Mouse (Mus musculus): ENCODE results near the gene Mprip. TPM values are rescaled to one million over a fixed set of nuclear protein-coding genes. Genes with fewer than 3 reads are reported as not detected.

Gene Mprip
- polyA plus RNA-seq (2015; fragmentation: Illumina TruSeq; extraction: RNeasy Lipid Tissue Mini Kit (QIAGEN cat#74804); ENCODE audit: low read depth, low replicate concordance), result 149 TPM

GRCm38 (mm10) chr11:59661005-59661404 is at the start of gene Mprip:
Mprip (plus strand) TSS chr11:59661305.

DNA sequence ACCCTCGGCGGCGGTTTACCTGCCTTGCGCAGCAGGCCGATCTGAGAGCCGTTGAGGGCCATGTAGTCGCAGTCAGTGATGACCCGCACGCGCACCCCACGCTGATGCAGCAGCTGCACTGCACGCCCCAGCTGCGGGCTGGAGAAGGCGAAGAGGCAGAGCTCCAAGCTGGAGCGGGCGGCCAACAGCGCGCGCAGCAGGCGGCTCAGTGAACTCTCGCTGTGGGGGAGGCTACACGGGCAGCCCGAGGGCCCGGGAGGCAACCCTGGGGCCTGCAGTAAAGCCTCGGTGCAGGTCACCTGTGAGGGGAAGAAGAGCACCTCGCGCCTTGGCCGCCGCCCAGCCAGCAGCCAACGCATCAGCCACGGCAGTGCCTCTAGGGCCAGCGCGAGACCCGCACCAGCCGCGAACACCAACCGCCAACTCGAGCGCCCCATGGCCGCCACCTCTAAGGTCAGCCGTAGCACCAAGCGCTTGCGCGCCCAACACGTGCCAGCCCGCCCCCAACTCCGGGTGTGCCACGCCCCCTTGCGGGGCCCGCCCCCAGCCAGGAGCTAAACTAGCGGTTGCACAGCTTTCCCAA is 126.2 kb downstream of the Mprip start, which contains the start of gene Pld6:
TSS of gene Pld6 (minus strand) at position 447 of the 583 bp plus-strand sequence.

DNA sequence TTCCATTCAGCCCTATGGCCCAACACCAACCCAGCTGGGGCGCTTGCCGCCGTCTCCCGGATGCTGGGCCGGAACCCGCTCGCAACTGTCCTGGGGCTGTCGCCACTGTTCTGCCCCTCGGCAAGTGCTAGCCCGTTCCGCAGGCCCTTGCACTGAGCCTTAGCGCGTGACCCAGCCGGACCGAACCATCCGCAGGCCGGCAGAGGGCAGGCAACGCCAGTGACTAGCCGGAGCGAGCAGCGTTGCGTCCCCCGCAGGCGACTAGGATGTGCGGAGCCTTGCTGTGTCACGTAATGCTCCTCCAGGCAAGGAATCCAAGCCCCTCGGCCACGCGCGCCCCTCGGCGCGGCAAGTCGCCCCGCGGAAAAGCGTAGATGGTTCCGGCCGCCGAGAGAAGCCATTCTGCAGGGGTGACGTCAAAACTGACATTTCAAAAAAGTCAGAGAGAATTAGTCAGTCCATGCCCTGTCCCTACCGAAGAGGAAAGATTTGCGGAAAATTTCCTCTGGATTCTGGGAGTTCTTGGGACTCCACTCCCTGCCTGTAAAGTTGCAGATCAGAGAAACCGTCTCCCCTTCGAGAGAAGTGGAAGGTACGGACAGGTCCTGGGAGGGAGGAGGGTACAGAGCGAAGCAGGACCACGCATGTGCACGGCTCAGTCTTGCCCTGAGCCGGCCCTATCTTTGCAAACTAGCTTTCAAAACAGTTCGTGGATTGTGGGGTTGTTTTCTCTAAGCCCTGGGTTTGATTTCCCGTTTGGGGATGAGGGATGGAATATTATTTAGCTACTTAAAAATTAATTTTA is 148.8 kb downstream of the Mprip start, which contains the start of gene Flcn:
TSS of gene Flcn (minus strand) at position 347 of the 805 bp plus-strand sequence.

Other genes with a start within 250 kb of the Mprip start
- gene Jmjd4, start 211.3 kb upstream of the Mprip start, polyA plus RNA-seq (2015; fragmentation: Illumina TruSeq; extraction: RNeasy Lipid Tissue Mini Kit (QIAGEN cat#74804); ENCODE audit: low read depth, low replicate concordance), result 16.3 TPM
- gene Snap47, start 210.1 kb upstream of the Mprip start, polyA plus RNA-seq (2015; fragmentation: Illumina TruSeq; extraction: RNeasy Lipid Tissue Mini Kit (QIAGEN cat#74804); ENCODE audit: low read depth, low replicate concordance), result 477 TPM
- gene Zfp867, start 188.8 kb upstream of the Mprip start, polyA plus RNA-seq (2015; fragmentation: Illumina TruSeq; extraction: RNeasy Lipid Tissue Mini Kit (QIAGEN cat#74804); ENCODE audit: low read depth, low replicate concordance), result 6.7 TPM
- 6.6 TPM for gene Zkscan17, start 134.6 kb upstream of the Mprip start, polyA plus RNA-seq (2015; fragmentation: Illumina TruSeq; extraction: RNeasy Lipid Tissue Mini Kit (QIAGEN cat#74804); ENCODE audit: low read depth, low replicate concordance)
- 0.51 TPM for gene Nlrp3, start 119.7 kb upstream of the Mprip start, polyA plus RNA-seq (2015; fragmentation: Illumina TruSeq; extraction: RNeasy Lipid Tissue Mini Kit (QIAGEN cat#74804); ENCODE audit: low read depth, low replicate concordance)
- gene Olfr222, start 85.1 kb upstream of the Mprip start, polyA plus RNA-seq (2015; fragmentation: Illumina TruSeq; extraction: RNeasy Lipid Tissue Mini Kit (QIAGEN cat#74804); ENCODE audit: low read depth, low replicate concordance), result not detected
- not detected for gene Olfr223, start 68.0 kb upstream of the Mprip start, polyA plus RNA-seq (2015; fragmentation: Illumina TruSeq; extraction: RNeasy Lipid Tissue Mini Kit (QIAGEN cat#74804); ENCODE audit: low read depth, low replicate concordance)
- gene Pld6, start 126.3 kb downstream of the Mprip start, polyA plus RNA-seq (2015; fragmentation: Illumina TruSeq; extraction: RNeasy Lipid Tissue Mini Kit (QIAGEN cat#74804); ENCODE audit: low read depth, low replicate concordance), result 1.6 TPM
- gene Flcn, start 148.7 kb downstream of the Mprip start, polyA plus RNA-seq (2015; fragmentation: Illumina TruSeq; extraction: RNeasy Lipid Tissue Mini Kit (QIAGEN cat#74804); ENCODE audit: low read depth, low replicate concordance), result 40.7 TPM
- 75.2 TPM for gene Nt5m, start 178.1 kb downstream of the Mprip start, polyA plus RNA-seq (2015; fragmentation: Illumina TruSeq; extraction: RNeasy Lipid Tissue Mini Kit (QIAGEN cat#74804); ENCODE audit: low read depth, low replicate concordance)
- gene Cops3, start 178.5 kb downstream of the Mprip start, polyA plus RNA-seq (2015; fragmentation: Illumina TruSeq; extraction: RNeasy Lipid Tissue Mini Kit (QIAGEN cat#74804); ENCODE audit: low read depth, low replicate concordance), result 139 TPM

All from brain, adult 10 weeks (tissue).